Mouse (Mus musculus) mouse trophoblast stem cell (cell line): Measurements from ENCODE around the gene Gm28035.

Experiments used
- in situ Hi-C, 2 experiments: fragments of 300-500 bp; cut with MseI, MboI; formaldehyde crosslinking; loops; 2 replicates in 1 of 2; 3 replicates in 1 of 2; pipeline ENCODE4 v1.15.1; 2025

The Gm28035 gene

GRCm38 (mm10) chr2:30261921-30262839 lies 21.8 kb downstream of the Gm28035 start:
- in situ Hi-C loops: no loop called here

- in situ Hi-C loops: no loop called here
Observed at GRCm38 (mm10) chr2:30262840-30263441, 22.6 kb downstream of the Gm28035 start.

DNA sequence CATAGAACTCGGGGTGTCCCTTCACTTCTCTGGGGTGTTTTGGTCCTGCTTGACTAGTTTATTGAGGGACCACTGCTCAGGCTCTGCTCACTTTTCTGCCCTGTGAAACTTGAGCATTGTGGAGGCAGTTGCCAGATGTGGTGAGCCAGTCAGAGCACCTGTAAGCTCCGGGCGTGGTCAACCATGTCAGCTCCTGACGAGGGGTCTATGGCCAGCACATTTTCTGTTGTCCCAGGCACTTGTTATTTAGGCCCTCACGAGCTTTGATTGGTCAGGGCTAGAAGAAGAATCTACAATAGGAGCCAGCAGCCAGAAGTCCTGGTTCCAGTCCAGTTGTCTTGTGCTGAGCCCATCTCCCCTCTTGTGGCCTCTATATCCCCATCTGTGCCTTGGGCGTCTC lies 23.4 kb downstream of the Gm28035 start:
- in situ Hi-C loops: no loop called here

GRCm38 (mm10) chr2:30264671-30265519 lies 24.5 kb downstream of the Gm28035 start:
- in situ Hi-C loops: no loop called here

DNA sequence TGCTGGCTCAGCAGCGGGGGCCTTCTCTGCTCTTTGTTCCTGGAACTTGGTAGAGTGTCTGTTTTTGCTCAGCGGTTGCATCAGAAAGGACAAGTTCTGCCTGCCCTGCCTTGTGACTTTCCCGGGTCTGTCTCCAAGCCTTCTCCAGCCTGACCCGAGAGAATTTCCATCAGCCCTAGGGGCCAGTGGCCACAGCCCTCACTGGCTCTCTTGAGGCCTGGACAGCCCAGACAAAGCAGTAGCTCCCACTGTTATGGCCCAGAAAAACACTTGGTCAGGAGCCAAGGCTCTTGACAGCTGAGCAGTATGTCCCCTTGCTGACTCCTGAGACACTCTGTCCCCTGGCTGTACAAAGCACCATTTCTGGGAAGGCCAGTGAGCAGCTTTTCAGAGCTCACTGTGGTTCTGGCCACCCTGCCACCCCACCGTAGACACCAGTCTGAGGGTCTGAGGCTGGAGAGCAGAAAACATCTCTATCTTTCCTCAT lies 25.4 kb downstream of the Gm28035 start, which contains the start of gene Phyhd1:
Gene Phyhd1, plus strand, starts transcription at position 437 of the 487 bp plus-strand sequence.
- in situ Hi-C loops: no loop called here

DNA sequence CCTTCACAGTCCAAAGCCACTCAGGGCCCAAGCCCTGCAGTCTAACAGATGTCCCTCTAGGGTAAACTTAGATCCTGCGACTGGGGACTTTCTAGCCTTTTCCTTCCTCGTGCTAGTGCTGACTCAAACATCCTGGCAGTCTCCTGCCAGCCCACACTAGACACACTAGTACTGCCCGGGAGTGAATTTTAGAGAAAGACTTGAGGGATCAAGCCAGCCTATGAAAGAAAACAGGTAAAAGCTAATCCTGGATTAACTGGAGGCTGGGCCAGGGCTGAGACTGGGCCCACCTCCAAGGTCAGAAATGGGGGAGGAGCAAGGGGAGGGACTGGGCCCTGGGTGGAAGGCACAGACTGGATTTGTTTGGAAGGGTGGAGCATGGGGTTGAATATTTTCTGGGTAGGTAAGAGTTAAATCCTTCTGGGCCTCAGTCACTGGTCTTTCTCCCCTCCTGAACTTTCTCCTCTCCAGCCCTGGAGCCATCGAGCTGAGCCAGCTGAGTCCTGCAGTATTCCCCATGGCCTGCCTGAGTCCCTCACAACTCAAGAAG lies 26.1 kb downstream of the Gm28035 start:
- in situ Hi-C loops: no loop called here

DNA sequence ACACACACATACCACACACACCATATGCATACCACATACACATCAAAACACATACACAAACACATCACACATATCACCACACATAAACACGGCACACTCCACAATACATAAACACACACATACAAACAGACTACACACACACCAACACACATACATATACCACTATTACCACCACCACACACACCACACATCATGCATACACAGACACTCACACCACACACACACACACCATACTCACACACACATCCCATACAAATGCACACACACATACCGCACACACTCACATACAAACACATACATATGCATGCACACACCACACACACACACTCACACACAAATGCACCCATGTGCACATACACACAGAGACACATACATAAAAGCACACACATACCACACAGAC lies 27.1 kb downstream of the Gm28035 start:
- in situ Hi-C loops: no loop called here

GRCm38 (mm10) chr2:30268371-30268770 lies 28.0 kb downstream of the Gm28035 start:
- in situ Hi-C loops: no loop called here

- in situ Hi-C loops: no loop called here
Observed at GRCm38 (mm10) chr2:30269241-30269990, 29.0 kb downstream of the Gm28035 start.

GRCm38 (mm10) chr2:30270134-30270533 lies 29.8 kb downstream of the Gm28035 start:
- in situ Hi-C loops: no loop called here

DNA sequence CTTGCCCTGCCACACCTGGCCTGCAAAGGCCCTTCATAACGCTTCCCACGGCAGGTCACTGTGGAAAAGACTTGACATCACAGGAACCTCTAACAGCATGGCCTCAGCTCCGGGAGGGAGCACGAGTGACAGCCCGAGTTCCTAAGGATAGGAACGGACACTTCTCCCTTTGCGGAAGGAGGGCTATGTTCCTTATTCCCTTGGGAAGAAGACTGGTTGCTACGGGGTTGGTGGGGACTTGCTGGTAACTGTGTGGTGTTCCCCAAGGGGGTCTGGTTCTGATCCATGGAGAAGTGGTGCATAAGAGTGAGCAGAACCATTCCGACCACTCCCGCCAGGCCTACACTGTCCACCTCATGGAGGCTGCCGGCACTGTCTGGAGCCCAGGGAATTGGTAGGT lies 40.4 kb downstream of the Gm28035 start, which contains the start of gene Gm28038:
Gene Gm28038, plus strand, starts transcription at position 301 of the 400 bp plus-strand sequence.
- in situ Hi-C loops: no loop called here

DNA sequence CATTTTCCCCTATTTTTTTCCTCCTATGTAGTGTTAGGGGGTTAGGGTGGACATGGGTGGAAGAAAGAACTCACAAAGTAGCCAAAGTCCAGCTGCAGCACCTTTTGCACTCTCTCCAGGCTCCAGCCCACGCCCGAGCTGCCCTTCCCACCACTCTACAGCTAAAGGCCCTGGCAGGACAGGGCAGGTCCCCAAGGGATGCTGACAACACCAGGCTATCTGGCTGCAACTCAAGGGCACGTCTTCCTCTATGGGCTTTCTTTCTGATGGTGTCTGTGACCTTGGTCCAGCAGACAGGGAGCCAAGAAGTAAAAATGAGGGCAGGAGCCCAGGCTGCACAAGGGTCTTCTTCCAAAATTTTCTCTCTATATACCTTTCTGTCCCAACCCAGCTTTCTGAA lies 41.3 kb downstream of the Gm28035 start:
- in situ Hi-C loops: no loop called here

DNA sequence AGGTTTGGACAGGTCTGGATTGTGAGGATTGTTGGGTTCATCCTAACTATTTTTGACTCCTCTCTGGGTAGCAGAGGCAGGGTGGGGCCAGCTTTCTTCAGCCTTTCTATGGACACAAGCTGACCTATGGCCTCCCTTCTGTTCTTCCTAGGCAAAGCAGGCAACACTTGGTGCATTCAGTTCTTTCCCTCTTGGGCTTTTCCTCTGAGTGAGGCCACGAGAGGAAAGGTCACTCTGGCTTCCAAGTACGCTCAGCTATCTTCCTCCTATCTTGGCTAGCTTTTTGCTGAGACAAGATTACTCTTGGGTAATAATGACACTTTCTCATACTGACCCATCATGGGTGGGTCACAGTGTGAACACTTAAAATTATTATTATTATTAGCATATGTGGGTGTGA lies 42.8 kb downstream of the Gm28035 start:
- in situ Hi-C loops: no loop called here

DNA sequence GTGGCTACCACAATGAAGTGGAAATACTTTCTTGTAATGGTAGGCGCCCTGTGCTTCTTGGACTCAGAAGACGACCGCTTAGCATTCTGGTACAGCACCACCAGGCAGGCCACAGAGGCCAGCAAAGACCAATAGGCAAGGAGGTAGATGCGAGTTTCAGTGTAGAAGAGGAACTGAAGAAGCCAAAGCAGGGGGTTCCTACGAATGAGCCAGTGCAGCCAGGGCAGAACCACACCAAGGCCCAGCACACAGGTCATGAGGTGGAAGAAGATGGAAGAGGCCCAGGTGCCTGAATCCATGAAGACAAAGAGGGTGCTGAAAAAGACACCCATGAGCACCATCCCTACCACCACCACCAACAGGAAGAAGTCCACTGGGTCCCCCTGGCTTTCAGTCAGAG lies 44.6 kb downstream of the Gm28035 start:
- in situ Hi-C loops: no loop called here

DNA sequence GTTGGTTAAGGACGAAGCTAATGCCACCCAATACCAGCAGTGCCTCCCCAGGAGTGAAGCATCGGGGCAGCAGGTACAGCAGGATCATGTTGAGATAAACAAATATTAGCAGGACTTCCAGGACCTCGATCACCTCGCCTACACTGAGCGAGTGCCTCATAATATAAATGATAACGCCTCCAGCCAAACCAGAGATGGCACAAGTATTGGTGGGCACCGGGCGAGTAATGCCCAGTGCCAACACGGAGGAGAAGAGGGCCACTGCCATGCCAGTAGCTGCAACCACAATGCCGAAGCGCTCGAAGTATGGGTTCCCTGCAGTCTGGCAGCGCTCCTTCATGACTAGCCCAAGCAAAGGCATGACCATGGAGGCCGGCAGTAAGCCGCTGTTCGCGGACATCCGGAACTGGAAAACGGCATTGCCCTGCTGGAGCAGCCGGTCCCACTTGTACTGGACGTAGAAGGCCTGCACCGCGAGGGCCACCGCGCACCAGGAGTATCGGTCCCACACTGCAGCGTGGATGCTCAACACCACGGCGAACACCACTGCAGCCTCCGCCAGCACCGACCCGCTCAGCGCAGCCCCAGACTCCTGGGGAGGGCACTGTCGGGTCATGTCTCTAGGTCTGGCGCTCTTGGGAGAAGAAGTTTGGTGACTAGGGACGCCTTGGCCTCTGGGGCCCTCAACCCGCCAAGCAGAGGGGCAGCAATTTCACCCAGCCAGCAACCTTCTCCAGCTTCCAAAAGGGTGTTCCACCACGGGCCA lies 45.2 kb downstream of the Gm28035 start:
- in situ Hi-C loops: no loop called here

GRCm38 (mm10) chr2:30286192-30287026 lies 46.0 kb downstream of the Gm28035 start, which contains the start of the genes Dolk and Nup188:
Gene Dolk (minus strand): TSS chr2:30286334.
Gene Nup188 (plus strand): TSS chr2:30286397.
- in situ Hi-C loops: no loop called here

DNA sequence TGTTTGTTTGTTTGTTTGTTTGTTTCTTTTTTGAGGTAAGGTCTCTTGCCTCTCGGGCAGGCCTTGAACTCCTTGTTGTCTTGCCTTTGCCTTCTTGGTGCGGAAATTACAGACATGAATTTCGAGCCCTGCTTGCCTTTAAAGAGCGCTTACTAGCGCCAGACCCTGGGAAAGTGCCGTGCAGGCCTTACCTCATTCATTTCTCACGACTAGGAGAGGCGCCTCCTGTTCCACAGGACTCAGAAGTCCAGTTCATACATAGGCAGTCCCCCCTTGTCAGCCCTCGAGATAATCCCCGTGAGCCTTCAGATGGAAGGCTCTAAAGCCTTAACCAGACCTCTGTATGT lies 46.6 kb downstream of the Gm28035 start:
- in situ Hi-C loops: no loop called here

DNA sequence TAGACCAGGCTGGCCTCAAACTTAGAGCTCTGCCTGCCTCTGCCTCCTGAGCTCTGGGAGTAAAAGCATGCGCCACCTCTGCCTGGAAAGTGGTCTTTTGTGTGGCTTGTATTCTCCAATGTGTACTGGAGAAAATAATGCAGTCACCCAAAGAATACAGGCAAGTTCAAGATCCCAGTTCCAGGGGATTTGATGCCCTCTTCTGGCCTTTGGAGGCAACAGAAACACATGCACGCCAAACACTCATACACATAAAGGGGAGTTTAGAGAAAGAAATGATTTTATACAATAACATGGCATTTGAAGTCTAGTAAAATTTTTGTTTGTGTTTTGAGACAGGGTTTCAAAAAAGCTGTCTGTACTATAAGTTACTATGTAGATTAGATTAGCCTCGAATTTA lies 59.2 kb downstream of the Gm28035 start:
- in situ Hi-C loops: no loop called here

- in situ Hi-C loops: no loop called here
Observed at GRCm38 (mm10) chr2:30299966-30300365, 59.6 kb downstream of the Gm28035 start.
